7 mouse cellular contexts compared by ENCODE assay signal in the genomic region with DNA sequence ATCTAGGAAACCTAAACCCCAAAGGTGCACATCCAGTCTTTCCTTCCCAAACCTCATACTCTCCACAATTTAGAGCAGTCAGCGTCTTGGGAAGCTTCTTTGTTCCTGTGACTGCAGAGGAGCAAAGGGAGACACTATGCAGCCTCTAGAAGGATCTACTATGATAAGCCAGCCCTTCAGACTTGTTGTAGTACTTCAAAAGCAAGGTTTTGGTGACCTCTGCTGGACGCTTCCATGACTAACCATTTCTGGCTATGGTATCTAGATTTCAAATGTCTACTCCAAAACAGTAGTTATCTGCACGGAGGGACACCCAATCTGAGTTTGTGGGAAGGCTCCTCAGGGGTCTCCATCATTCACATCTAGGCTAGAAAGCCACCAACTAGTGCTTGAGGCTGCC. TPM values are rescaled to one million over a fixed set of nuclear protein-coding genes. Genes with fewer than 3 reads are reported as not detected.
DNase-seq lines count a peak whose midpoint lies in the region; ATAC-seq lines count a peak whose summit lies in the region.

No protein-coding gene starts in this region.

- ATAC-seq in liver, embryonic 16.5 days (ENCODE audit: low read depth): peak; percentile 24; the same call in 1 of the 2 replicates
- ATAC-seq in stomach, embryonic 16.5 days (ENCODE audit: insufficient read depth, low FRiP score): 0 out of 2 replicates have a peak, but pooled peaks have one; percentile 41

- H3K36me3 ChIP-seq in liver, embryonic 16.5 days (ENCODE audit: control insufficient read depth, insufficient read depth): no peaks in the 10 kb centered on the region
- no peaks in the 10 kb centered on the region; the same call in 1 of the 2 replicates for H3K36me3 ChIP-seq in stomach, embryonic 16.5 days (ENCODE audit: control insufficient read depth, insufficient read depth, low read length)

- H3K9ac ChIP-seq in liver, embryonic 16.5 days (ENCODE audit: low read depth, low read length): no peak overlapping the region
- H3K9ac ChIP-seq in stomach, embryonic 16.5 days (ENCODE audit: low read length): no peak overlapping the region

- H3K4me3 ChIP-seq in liver, embryonic 16.5 days (ENCODE audit: low read depth, low read length): no peak overlapping the region
- no peak overlapping the region for H3K4me3 ChIP-seq in stomach, embryonic 16.5 days (replicated peaks; ENCODE audit: low read length)

- no peak overlapping the region for H3K4me2 ChIP-seq in liver, embryonic 16.5 days (ENCODE audit: low read depth, low read length)
- H3K4me2 ChIP-seq in stomach, embryonic 16.5 days (ENCODE audit: low read depth, low read length): no peak overlapping the region

- no peak overlapping the region for H3K27ac ChIP-seq in liver, embryonic 16.5 days (ENCODE audit: low read length)
- no peak overlapping the region for H3K27ac ChIP-seq in stomach, embryonic 16.5 days (ENCODE audit: low read length)

- H3K27me3 ChIP-seq in liver, embryonic 16.5 days (ENCODE audit: control insufficient read depth, insufficient read depth, low read depth, low read length): no peaks in the 10 kb centered on the region
- no peaks in the 10 kb centered on the region for H3K27me3 ChIP-seq in stomach, embryonic 16.5 days (ENCODE audit: control insufficient read depth, insufficient read depth, low read length)

- peak; percentile 63 for DNase-seq in thymus, postnatal 4 days
- no peak for DNase-seq in thymus, postnatal 14 days
- DNase-seq in c-Kit-positive CD71-negative TER-119-negative erythroid progenitor cells, embryonic 14.5 days (ENCODE audit: low read depth): peak; percentile 47
- DNase-seq in frontal cortex, adult 2 months (ENCODE audit: extremely low spot score in 1 of 2, low spot score in 1 of 2): peak; percentile 22 to 85
- DNase-seq in kidney, postnatal 14 days: peak; percentile 59

- WGBS in liver, embryonic 16.5 days (ENCODE audit: insufficient replicate concordance): 3% methylated on average over 3 of the region's 3 CpGs
- WGBS in stomach, embryonic 16.5 days: 4% methylated on average over 3 of the region's 3 CpGs

- no peaks in the 10 kb centered on the region for H3K4me1 ChIP-seq in liver, embryonic 16.5 days (ENCODE audit: control insufficient read depth, low read depth, low read length)
- no peaks in the 10 kb centered on the region for H3K4me1 ChIP-seq in stomach, embryonic 16.5 days (ENCODE audit: control insufficient read depth, insufficient read depth, low read length)

- H3K9me3 ChIP-seq in liver, embryonic 16.5 days (replicated peaks; ENCODE audit: control insufficient read depth, low read length): no peaks in the 10 kb centered on the region
- peaks cover 10% of the 10 kb centered on the region for H3K9me3 ChIP-seq in stomach, embryonic 16.5 days (replicated peaks; ENCODE audit: control insufficient read depth, low read length)

RNA-seq across cellular contexts. Expression of a gene that starts 5.9 kb away (rescaled TPM):
- polyA plus RNA-seq in frontal cortex, adult 2 months (2012; rRNA removed): 0.10 and 0.27 TPM in 2 replicates
- polyA plus RNA-seq in liver, embryonic 16.5 days (2015; fragmentation: Nextera tagmentation; extraction: Ambion mirVana): not detected in 2 replicates
- polyA plus RNA-seq in stomach, embryonic 16.5 days (2015; fragmentation: Nextera tagmentation; extraction: Ambion mirVana): 0.09 TPM in 1 of 2 replicates, not detected in the other

RNA-seq across cellular contexts. Expression of a gene that starts 9.0 kb away (rescaled TPM):
- polyA plus RNA-seq in frontal cortex, adult 2 months (2012; rRNA removed): 60.6 and 81.1 TPM in 2 replicates
- polyA plus RNA-seq in liver, embryonic 16.5 days (2015; fragmentation: Nextera tagmentation; extraction: Ambion mirVana): 602 and 693 TPM in 2 replicates
- 669 and 788 TPM in 2 replicates for polyA plus RNA-seq in stomach, embryonic 16.5 days (2015; fragmentation: Nextera tagmentation; extraction: Ambion mirVana)
